Mouse (Mus musculus) lung, embryonic 16.5 days (tissue): Measurements from ENCODE around the gene Rgl1. TPM values are rescaled to one million over a fixed set of nuclear protein-coding genes. Genes with fewer than 3 reads are reported as not detected.

Source experiments
- ATAC-seq: fragments of 200-750 bp; cut with Nextera tagmentation; 2 replicates; pipeline ENCODE4 v1.8.0; 2017; ENCODE audit warnings: low read depth, mild to moderate bottlenecking, moderate library complexity
- H3K27ac ChIP-seq: fragments of 300-500 bp; sonication (generic); 2 replicates; pipeline ENCODE4 v1.5.1; 2014; ENCODE audit warnings: mild to moderate bottlenecking, control low read depth, low read length
- H3K27me3 ChIP-seq: fragments of 300-500 bp; sonication (generic); 2 replicates; pipeline ENCODE4 v1.6.1; 2014; ENCODE audit warnings: low read depth, low read length, mixed read lengths; ENCODE audit not compliant: control insufficient read depth, insufficient read depth
- H3K36me3 ChIP-seq: fragments of 300-500 bp; sonication (generic); 2 replicates; pipeline ENCODE4 v1.6.1; 2014; ENCODE audit warnings: low read length; ENCODE audit not compliant: control insufficient read depth, insufficient read depth
- H3K4me1 ChIP-seq: fragments of 300-500 bp; sonication (generic); replicated peaks from 2 replicates; pipeline ENCODE4 v1.6.1; 2014; ENCODE audit warnings: low read length, mixed read lengths; ENCODE audit not compliant: control insufficient read depth, insufficient read depth
- H3K4me2 ChIP-seq: fragments of 300-500 bp; sonication (generic); 2 replicates; pipeline ENCODE4 v1.6.1; 2014; ENCODE audit warnings: low read depth, low read length, control low read depth
- H3K4me3 ChIP-seq: fragments of 300-500 bp; sonication (generic); 2 replicates; pipeline ENCODE4 v1.5.1; 2014; ENCODE audit warnings: mild to moderate bottlenecking, low read length, control low read depth
- H3K9ac ChIP-seq: fragments of 300-500 bp; sonication (generic); 2 replicates; pipeline ENCODE4 v1.6.1; 2014; ENCODE audit warnings: low read length, control low read depth
- H3K9me3 ChIP-seq: fragments of 300-500 bp; sonication (generic); 2 replicates; pipeline ENCODE4 v1.6.1; 2016; ENCODE audit warnings: low read length; ENCODE audit not compliant: control insufficient read depth
- WGBS: fragments of 180-500 bp; shearing (Covaris S2); extraction: QIAGEN DNeasy Blood & Tissue Kit; methylation state at CpG from one replicate; pipeline ENCODE4 v1.1.7; 2014; 5-methylcytosine and 5-hydroxymethylcytosine counted together
- polyA plus RNA-seq: library from polyadenylated mRNA; unstranded; fragments of >200 nt; fragmentation: Nextera tagmentation; extraction: Ambion mirVana; gene quantifications from 2 replicates; pipeline ENCODE4 v1.2.1, GENCODE M21; 2015

The Rgl1 gene
- polyA plus RNA-seq, 1 experiment from 2014 or later = 53.4 TPM

DNA sequence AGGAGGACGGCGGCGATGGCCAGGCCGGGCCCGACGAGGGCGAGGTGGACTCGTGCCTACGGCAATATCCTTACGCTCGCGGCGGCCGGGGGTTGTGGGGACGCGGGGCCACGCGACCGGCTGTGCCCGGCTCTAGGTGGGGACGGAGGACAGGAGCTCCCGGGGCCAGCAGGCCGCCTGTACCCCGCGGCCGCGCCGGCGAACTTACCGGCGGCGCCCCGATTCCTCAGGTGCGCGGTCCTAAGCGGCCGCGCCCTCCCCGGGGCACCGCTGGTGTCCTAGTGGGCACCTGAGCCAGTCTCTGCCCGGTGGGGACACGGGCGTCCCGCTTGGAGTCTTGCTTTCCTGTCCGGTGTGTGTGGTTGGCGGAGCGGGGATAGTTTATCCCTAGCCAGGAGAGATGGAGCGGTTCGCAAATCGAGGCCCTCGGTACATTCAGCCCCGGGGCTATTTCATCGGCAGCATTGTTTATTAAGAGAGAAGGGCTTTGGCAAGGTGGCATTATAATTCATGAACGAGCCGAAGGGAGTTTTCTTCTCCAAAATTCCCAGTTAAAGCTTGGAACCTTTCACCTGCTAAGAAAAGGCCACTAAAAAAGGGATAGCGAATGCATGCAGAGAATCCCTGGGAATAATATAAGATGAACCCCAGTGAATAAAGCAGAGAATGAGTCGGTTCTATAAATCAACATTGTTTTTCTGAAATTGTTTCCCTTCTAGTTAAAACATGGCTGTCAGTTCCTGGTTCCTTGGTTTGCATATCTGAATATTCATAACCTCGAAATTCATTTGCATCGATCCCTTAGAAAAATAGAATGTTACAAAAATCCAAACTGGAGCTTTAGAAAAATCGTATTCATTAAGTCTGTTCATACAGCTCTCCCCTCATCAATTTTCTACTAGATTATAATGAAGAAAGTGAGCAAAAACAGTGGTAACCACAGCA lies 925 bp upstream of the Rgl1 start:
- WGBS = under 1% methylated on average over 48 of the region's 60 CpGs
- peak overlapping the region; percentile 74 for H3K4me2 ChIP-seq
- H3K9ac ChIP-seq = peak overlapping the region; percentile 92
- peaks cover 8% of the 10 kb centered on the region; the same call in 1 of the 2 replicates for H3K36me3 ChIP-seq
- H3K27ac ChIP-seq = peak overlapping the region; percentile 67
- no peaks in the 10 kb centered on the region for H3K9me3 ChIP-seq
- no peaks in the 10 kb centered on the region; the same call in none of the 2 replicates for H3K27me3 ChIP-seq
- H3K4me3 ChIP-seq = peak overlapping the region; percentile 80
- ATAC-seq = peak; percentile 64
- peaks cover 17% of the 10 kb centered on the region for H3K4me1 ChIP-seq

DNA sequence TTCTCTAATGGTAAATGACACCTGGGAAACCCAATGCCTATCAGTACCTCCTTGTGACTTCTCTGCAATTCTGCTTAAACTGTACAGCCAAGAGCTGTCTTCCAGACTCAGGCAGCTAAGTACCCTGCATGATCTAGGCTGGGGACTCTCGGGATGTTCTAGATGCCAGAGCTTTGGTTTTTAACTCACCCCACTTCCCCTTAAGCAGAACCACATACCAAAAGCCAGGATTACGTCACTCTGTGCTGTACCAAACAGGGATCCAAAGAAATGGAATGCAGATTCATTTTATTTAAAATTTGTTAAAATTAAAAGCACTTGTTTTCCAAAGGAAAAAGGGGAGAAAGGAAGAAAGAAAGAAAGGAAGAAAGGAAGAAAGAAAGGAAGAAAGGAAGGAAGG lies 4.4 kb downstream of the Rgl1 start:
- WGBS = 62% methylated on average over 2 of the region's 2 CpGs
- Histone ChIP-seq H3K27me3 (no peaks in the 10 kb centered on the region; the same call in none of the 2 replicates), H3K4me3 (no peak overlapping the region), H3K27ac (no peak overlapping the region), H3K9me3 (no peaks in the 10 kb centered on the region), H3K36me3 (no peaks in the 10 kb centered on the region), H3K9ac (no peak overlapping the region), H3K4me2 (no peak overlapping the region), H3K4me1 (peaks cover 9% of the 10 kb centered on the region)
- no peak for ATAC-seq

DNA sequence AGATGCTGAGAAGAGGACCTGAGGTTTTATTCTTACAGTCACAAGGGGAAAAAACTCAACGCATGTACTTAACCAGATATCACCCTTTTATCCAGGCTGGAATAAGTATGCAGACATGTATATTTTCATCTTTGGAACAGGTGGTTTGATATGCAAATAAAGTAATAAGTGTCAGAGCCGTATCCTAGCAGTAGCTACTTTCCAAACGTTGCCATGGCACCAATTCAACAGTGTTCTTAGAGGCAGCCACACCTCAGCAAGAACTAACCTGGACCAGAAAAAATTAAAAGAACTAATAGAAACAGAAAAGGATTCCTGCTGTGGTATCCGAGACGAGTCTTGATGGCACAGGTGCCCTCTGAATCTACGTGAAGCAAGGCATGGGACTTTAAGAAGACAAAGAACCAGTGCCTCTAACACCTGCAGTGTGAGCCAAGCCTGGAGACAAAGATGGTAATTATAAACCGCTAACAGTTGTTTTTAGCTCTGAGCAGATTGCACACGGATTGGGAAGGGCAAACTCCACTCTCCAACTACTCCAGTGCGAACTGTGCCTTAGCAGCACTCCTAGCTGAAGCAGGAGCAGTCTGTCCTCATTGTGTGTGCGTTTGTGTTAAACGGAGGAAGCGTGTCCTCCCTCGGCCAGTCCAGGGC lies 15.7 kb downstream of the Rgl1 start, which contains the start of gene Apobec4:
Gene Apobec4, plus strand, starts transcription at position 240 of the 654 bp plus-strand sequence.
- 0 out of 2 replicates have a peak, but pooled peaks cover 2% of the 10 kb centered on the region for H3K4me1 ChIP-seq
- no peaks in the 10 kb centered on the region for H3K36me3 ChIP-seq
- no peak within 1 kb of the TSS for H3K9ac ChIP-seq
- no peak within 1 kb of the TSS for H3K27ac ChIP-seq
- H3K9me3 ChIP-seq = no peaks in the 10 kb centered on the region
- no peak within 1 kb of the TSS for H3K4me3 ChIP-seq
- H3K4me2 ChIP-seq = no peak within 1 kb of the TSS
- WGBS = 65% methylated on average over 13 of the region's 13 CpGs
- no peak for ATAC-seq
- no peaks in the 10 kb centered on the region for H3K27me3 ChIP-seq

DNA sequence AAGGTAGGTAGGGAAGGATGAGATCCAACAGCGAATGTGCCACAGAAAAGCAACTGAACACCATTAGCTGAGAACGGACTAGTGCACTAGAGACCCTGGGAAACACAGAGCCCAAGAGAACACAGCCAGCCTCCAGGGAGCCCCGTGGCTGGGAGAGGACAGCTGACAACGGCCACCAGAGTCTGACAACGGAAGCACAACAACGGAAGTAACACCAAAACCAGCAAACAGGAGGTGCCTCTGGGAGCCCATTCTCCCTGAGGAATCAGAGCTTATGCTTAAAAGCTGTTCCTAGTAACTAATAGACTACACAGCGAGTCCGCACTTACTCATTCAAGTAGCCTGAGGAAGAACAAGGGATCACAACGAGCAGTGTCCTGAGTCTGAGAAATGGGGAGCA lies 16.9 kb downstream of the Rgl1 start:
- no peak for ATAC-seq
- Histone ChIP-seq H3K9me3 (no peaks in the 10 kb centered on the region), H3K9ac (no peak overlapping the region), H3K36me3 (no peaks in the 10 kb centered on the region), H3K4me1 (0 out of 2 replicates have a peak, but pooled peaks cover 2% of the 10 kb centered on the region), H3K27me3 (no peaks in the 10 kb centered on the region), H3K4me3 (no peak overlapping the region), H3K27ac (no peak overlapping the region), H3K4me2 (no peak overlapping the region)
- WGBS = 57% methylated on average over 9 of the region's 9 CpGs

DNA sequence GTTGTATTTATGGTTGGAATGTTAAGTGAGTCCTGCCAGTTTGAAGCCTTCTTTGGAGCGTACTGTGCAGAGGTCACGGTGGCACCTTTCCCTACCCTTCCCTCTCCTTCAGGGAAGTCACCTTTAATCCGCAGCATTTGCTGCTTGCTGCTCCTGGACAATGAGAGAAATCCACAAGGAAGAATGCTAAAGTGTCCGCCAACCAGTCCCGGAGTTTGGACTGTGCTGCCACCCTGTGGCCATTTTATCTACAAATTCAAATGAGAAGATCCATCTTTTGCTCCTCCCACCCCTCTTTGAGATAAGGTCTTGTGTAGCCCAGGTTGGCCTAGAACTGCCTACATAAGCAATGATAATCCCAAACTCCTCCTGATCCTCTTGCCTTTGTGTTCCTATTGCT lies 19.7 kb downstream of the Rgl1 start:
- H3K9me3 ChIP-seq = no peaks in the 10 kb centered on the region
- H3K4me2 ChIP-seq = no peak overlapping the region
- H3K36me3 ChIP-seq = no peaks in the 10 kb centered on the region
- H3K9ac ChIP-seq = no peak overlapping the region
- no peaks in the 10 kb centered on the region for H3K27me3 ChIP-seq
- H3K27ac ChIP-seq = no peak overlapping the region
- peaks cover 6% of the 10 kb centered on the region; the same call in 1 of the 2 replicates for H3K4me1 ChIP-seq
- 8% methylated on average over 5 of the region's 5 CpGs for WGBS
- ATAC-seq = 0 out of 2 replicates have a peak, but pooled peaks have one; percentile 57
- H3K4me3 ChIP-seq = no peak overlapping the region

DNA sequence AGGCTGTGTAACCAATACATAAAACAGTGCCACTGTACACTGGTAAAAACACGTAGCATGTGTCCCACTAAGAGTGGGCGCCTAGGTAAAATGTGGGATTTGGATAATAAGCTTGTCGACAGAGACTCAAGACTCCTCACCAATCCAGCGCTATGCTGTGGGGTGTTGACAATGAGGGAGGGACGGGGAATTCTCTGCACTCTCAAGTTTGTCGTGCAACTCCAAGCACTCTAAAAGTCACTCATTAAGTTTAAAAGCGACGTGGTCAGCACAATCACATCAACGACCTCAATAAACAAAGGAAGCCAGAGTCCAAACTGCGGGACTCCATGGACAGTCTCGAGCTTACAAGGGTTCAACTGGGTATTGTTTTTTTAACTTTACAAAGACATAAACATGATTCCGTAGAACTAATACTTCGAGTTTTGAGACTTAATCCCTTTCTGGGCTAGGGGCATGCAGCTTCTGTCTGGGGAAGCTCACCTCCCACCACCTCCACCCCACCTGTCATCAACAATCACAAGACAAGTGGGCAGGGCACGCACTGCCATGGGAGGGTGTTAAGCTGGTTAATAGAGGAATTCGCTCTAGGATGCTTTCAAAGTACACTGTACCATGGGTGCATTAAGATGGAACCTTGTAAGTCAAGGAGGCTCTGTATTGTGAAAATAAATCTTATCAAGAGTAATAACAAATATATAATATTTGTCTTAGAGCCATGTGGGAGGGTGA lies 22.9 kb downstream of the Rgl1 start:
- H3K9me3 ChIP-seq = no peaks in the 10 kb centered on the region
- no peak overlapping the region for H3K27ac ChIP-seq
- WGBS = 33% methylated on average over 15 of the region's 15 CpGs
- H3K9ac ChIP-seq = no peak overlapping the region
- H3K4me2 ChIP-seq = no peak overlapping the region
- no peaks in the 10 kb centered on the region for H3K36me3 ChIP-seq
- H3K27me3 ChIP-seq = no peaks in the 10 kb centered on the region
- ATAC-seq = no peak
- H3K4me3 ChIP-seq = no peak overlapping the region
- peaks cover 4% of the 10 kb centered on the region; the same call in 1 of the 2 replicates for H3K4me1 ChIP-seq

DNA sequence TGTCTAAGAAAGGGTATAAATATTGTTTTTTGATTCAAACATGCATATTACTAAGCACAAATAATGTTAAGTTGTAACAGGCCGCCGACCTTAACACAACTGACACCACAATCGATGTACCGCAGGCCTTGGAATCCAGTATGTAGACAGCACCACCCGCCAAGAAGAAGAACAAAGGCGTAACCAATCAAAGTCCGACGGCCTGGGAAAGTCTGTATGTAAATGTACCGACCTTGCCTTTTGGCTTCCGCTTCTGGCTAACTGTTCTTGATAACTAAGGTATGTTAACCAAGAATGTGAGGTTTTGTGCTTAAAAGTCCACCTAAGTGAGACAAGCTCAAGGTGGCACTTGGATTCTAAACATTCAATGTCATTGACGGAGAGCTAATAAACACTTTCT lies 26.8 kb downstream of the Rgl1 start:
- H3K9ac ChIP-seq = no peak overlapping the region
- H3K4me1 ChIP-seq = peaks cover 4% of the 10 kb centered on the region; the same call in 1 of the 2 replicates
- no peaks in the 10 kb centered on the region for H3K27me3 ChIP-seq
- ATAC-seq = no peak
- H3K4me3 ChIP-seq = no peak overlapping the region
- no peaks in the 10 kb centered on the region for H3K9me3 ChIP-seq
- H3K36me3 ChIP-seq = no peaks in the 10 kb centered on the region
- H3K27ac ChIP-seq = no peak overlapping the region
- 88% methylated on average over 11 of the region's 11 CpGs for WGBS
- no peak overlapping the region for H3K4me2 ChIP-seq

DNA sequence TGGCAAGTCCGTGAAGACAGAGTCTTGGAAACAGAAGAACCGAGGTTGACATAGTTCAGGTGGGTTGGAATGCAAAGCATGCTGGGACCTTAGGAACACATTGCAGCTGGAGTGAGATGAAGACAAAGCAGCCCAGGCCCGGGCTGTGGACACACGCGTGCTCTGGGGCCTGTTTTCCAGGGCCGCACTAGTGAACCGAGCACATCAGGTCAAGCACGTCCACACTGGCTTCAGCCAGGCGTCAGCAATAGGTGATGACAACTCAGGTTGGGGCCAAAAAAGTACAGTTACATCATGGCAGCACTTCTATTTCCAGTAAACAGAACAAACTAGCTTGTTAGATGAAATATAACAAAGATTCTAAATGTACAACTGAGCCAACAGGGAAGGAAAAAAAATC lies 27.4 kb downstream of the Rgl1 start:
- H3K27ac ChIP-seq = no peak overlapping the region
- H3K9ac ChIP-seq = no peak overlapping the region
- ATAC-seq = no peak
- WGBS = 64% methylated on average over 9 of the region's 9 CpGs
- no peaks in the 10 kb centered on the region for H3K36me3 ChIP-seq
- H3K9me3 ChIP-seq = no peaks in the 10 kb centered on the region
- no peak overlapping the region for H3K4me2 ChIP-seq
- H3K27me3 ChIP-seq = no peaks in the 10 kb centered on the region
- peaks cover 4% of the 10 kb centered on the region; the same call in 1 of the 2 replicates for H3K4me1 ChIP-seq
- H3K4me3 ChIP-seq = no peak overlapping the region
